ENCODE assay signal across 21 mouse cellular contexts in genomic region chr16:92102931-92103330, GRCm38 (mm10). TPM values are rescaled to one million over a fixed set of nuclear protein-coding genes. Genes with fewer than 3 reads are reported as not detected.
"Had no signal": no experiment of that assay in that cellular context is flagged by ENCODE, and none has a peak within 500 bp of the region (broad histone marks: within the 10 kb centered on the region; RNA-seq: fewer than 3 reads in every experiment).

No protein-coding gene starts in this region.

RNA-seq across cellular contexts. Expression of gene Gm49711, which starts 44.8 kb away (rescaled TPM):
- total RNA-seq: heart, postnatal 10 days; heart, postnatal 14 days; heart, postnatal 25 days; heart, postnatal 36 days; heart, postnatal 4 days; hematopoietic stem cell, adult 5-6 weeks; hindbrain, postnatal 0 days; layer of hippocampus, adult 18-20 months; layer of hippocampus, postnatal 14 days; layer of hippocampus, postnatal 36 days; left cerebral cortex, adult 18-20 months had no signal
- polyA plus RNA-seq: heart, embryonic 10.5 days; heart, embryonic 14.5 days; heart, embryonic 15.5 days; heart, embryonic 16.5 days; inflammation-experienced regulatory T-cells, adult 6 months; intestine, embryonic 14.5 days; intestine, embryonic 15.5 days; intestine, embryonic 16.5 days; intestine, postnatal 0 days; large intestine, adult 2 months had no signal
